Mouse (Mus musculus): ENCODE data around the gene Htra2. TPM values are rescaled to one million over a fixed set of nuclear protein-coding genes. Genes with fewer than 3 reads are reported as not detected.

Gene Htra2
- total RNA-seq, 4 experiments from 2014 or later, result 50.0 to 60.6 (median 51.8) TPM

DNA sequence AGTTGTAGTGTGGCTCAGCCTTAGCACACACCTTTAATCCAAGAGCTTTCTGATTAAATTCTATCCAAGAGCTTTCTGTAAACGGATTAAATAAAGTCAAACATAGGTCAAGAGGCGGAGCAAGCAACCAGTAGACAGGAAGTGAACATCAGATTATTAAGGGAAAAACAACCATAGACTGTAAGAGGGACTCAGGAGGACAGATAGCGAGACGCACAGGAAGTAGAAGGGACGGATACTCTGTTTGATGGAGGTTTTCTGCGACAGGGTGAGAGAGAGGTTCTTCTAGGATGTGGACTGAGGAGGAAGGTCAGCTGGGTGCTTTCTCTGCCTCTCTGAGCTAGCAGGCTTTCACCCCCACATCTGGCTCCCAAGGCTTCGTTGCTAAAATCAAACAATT is 45.1 kb downstream of the Htra2 start:
- DNase-seq (ENCODE audit: low spot score in 2 of 2), result no peak

GRCm38 (mm10) chr6:83008659-83009058 is 46.4 kb downstream of the Htra2 start:
- no peak for DNase-seq (ENCODE audit: low spot score in 2 of 2)

- DNase-seq (ENCODE audit: low spot score in 2 of 2), result no peak
Measured at GRCm38 (mm10) chr6:83006114-83006513, 49.0 kb downstream of the Htra2 start.

DNA sequence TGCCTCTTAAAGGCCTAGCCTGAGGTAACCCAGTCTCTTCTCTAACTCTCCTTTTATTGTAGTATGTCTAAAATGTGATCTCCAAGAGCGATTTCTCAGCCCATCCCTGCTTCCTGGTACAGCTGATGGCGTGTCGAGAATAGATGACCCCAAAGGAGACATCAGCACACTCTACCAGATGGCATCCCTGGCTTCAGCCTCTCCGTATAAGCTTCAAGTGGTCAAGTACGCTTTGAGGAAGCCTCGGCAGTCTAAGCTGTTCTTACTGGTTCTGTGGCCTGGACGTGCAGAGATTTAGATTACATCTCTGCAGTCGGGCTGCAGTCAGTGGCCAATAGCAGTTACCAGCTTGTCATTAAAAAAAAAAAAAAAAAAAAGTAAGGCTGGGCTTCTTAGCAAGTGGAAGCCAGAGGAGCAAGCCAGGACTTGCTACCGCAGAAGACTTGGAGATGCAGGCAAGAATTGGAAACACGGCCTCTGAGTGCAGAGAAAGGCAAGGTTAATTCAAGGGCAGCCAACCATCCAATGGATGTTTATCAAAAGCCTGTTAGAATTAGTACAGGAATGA is 49.5 kb downstream of the Htra2 start:
- DNase-seq (ENCODE audit: low spot score in 2 of 2), result no peak

GRCm38 (mm10) chr6:83004872-83005271 is 50.2 kb downstream of the Htra2 start:
- DNase-seq (ENCODE audit: low spot score in 2 of 2), result no peak

DNA sequence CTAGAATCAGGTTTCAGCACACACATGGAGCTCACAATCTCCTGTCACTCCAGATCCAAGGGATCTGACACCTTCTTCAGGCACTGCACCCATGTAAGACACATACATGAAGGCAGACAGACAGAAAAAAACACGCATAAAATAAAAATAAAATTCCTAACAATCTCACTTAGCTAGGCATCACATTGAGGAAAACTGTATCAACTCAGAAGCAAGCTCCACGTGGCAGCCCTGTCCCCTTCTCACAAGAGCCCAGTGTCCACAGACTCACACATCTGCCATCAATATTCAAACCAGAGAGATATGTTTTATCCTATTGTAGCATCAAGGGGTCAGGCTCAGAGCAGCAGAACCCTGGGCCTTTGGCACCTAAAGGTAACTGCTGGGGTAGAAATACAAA is 50.8 kb downstream of the Htra2 start:
- no peak for DNase-seq (ENCODE audit: low spot score in 2 of 2)

DNA sequence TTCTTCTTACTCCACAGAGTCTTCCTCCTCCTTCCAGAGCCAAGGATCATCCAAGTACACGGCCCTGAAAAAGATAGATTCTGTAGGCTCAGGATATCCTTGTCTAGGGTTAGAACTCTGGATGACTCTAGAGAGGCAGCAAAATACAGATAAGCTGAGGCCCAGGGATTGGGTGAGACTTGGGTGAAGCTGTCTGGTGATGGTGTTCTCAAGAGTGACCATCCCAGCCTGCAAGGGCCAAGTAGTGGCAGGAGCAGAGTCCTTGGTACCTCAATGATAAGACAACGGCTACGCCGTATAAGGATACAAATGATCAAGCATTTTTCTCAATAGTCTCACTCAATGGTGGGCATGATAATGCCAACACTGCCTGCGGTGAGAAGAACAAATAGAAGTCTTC is 51.2 kb downstream of the Htra2 start:
- DNase-seq (ENCODE audit: low spot score in 2 of 2), result no peak

DNA sequence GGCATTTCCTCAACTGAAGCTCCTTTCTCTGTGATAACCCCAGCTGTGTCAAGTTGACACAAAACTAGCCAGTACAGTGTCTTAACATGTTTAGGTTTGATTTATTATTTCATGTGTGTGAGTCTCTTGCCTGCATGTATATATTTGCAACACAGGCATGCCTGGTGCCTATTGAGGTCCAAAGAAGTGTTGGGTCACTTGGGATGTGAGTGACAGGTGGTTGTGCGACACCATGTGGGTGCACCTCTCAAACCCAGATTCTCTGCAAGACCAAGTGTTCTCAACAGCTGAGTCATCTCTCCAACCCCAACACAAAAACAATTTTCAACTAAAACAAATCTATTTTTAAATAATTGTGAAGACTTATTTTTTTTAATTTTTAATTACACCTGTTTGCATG is 52.0 kb downstream of the Htra2 start:
- no peak for DNase-seq (ENCODE audit: low spot score in 2 of 2)

Small RNAs within 50 kb of the gene (microRNA-seq; reads per million reads assigned to microRNA genes)
- 0 reads per million in 2 experiments for gene Mir3470a
- 0.25 to 0.64 reads per million in 2 experiments for gene Mir7040

Other genes starting within 250 kb of the Htra2 start
- gene Sema4f, start 115.5 kb downstream of the Htra2 start, total RNA-seq (2022), result 10 to 100 TPM; 33.5 to 44.9 (median 40.1) TPM
- gene M1ap, start 108.4 kb downstream of the Htra2 start, total RNA-seq (2022), result under 1 TPM in 2 of 4 experiments, not detected in 2; 0.18 to 0.23 TPM
- 1 to 10 TPM; 3.3 to 7.4 (median 5.0) TPM for gene Dok1, start 21.8 kb downstream of the Htra2 start, total RNA-seq (2022)
- 1 to 10 TPM; 2.5 to 4.7 (median 3.2) TPM for gene Loxl3, start 21.1 kb downstream of the Htra2 start, total RNA-seq (2022)
- 100 to 1,000 TPM; 123 to 153 (median 136) TPM for gene Aup1, start 752 bp downstream of the Htra2 start, total RNA-seq (2022)
- 1 to 10 TPM in 3 of 4 experiments, under 1 TPM in 1; 0.41 to 2.1 (median 1.5) TPM for gene Dqx1, start 2.6 kb upstream of the Htra2 start, total RNA-seq (2022)
- gene Tlx2, start 15.0 kb upstream of the Htra2 start, total RNA-seq (2022), result not detected
- gene Pcgf1, start 22.6 kb upstream of the Htra2 start, total RNA-seq (2022), result 10 to 100 TPM; 32.0 to 37.0 (median 34.0) TPM
- gene Lbx2, start 31.1 kb upstream of the Htra2 start, total RNA-seq (2022), result 1 to 10 TPM in 1 of 4 experiments, under 1 TPM in 2, not detected in 1; 0.54 to 1.5 (median 0.68) TPM
- 10 to 100 TPM in 1 of 4 experiments, 1 to 10 TPM in 3; 6.6 to 13.8 (median 8.9) TPM for gene Ccdc142, start 46.3 kb upstream of the Htra2 start, total RNA-seq (2022)
- 1 to 10 TPM; 7.5 to 9.1 (median 8.5) TPM for gene Gm42688, start 46.3 kb upstream of the Htra2 start, total RNA-seq (2022)
- 10 to 100 TPM; 52.2 to 63.0 (median 61.9) TPM for gene Mrpl53, start 53.8 kb upstream of the Htra2 start, total RNA-seq (2022)
- 10 to 100 TPM; 23.7 to 30.1 (median 28.2) TPM for gene Mogs, start 60.2 kb upstream of the Htra2 start, total RNA-seq (2022)
- 10 to 100 TPM; 47.2 to 57.7 (median 52.1) TPM for gene Wbp1, start 66.3 kb upstream of the Htra2 start, total RNA-seq (2022)
- 10 to 100 TPM; 20.6 to 29.8 (median 26.7) TPM for gene Ino80b, start 70.2 kb upstream of the Htra2 start, total RNA-seq (2022)
- 10 to 100 TPM; 75.6 to 85.0 (median 80.3) TPM for gene Rtkn, start 80.2 kb upstream of the Htra2 start, total RNA-seq (2022)
- gene Wdr54, start 101.1 kb upstream of the Htra2 start, total RNA-seq (2022), result 10 to 100 TPM; 23.4 to 27.5 (median 26.9) TPM
- gene 1700003E16Rik, start 101.1 kb upstream of the Htra2 start, total RNA-seq (2022), result 10 to 100 TPM; 21.2 to 23.8 (median 22.7) TPM
- 100 to 1,000 TPM; 363 to 385 (median 379) TPM for gene Dctn1, start 110.6 kb upstream of the Htra2 start, total RNA-seq (2022)
- 1 to 10 TPM in 2 of 4 experiments, under 1 TPM in 2; 0.21 to 1.5 (median 0.78) TPM for gene Slc4a5, start 164.6 kb upstream of the Htra2 start, total RNA-seq (2022)

Measured in layer of hippocampus, adult 8-10 months (tissue).